Mouse (Mus musculus): ENCODE measurements around the gene Gm5485.

Gene Gm5485

DNA sequence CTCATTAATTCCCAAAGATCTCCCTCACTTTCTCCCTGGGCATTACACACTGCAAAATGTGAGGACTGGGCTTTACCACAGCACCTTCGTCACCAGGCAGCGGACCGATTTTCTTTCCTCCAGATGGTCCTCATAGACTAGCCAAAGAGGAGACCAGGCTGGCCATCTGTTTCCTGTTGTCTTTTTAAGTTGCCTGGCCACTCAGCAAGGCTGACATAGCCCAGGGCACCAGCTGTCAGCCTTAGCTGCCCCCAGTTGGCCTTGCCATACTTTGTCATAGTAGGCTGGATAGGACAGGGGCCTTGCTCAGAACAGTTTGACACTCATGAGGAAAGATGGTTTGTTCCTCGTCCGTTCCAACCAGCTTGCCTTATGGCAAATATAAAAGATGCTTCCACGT is 39.8 kb downstream of the Gm5485 start:
- peak; percentile 51 for DNase-seq (ENCODE audit: low spot score)

DNA sequence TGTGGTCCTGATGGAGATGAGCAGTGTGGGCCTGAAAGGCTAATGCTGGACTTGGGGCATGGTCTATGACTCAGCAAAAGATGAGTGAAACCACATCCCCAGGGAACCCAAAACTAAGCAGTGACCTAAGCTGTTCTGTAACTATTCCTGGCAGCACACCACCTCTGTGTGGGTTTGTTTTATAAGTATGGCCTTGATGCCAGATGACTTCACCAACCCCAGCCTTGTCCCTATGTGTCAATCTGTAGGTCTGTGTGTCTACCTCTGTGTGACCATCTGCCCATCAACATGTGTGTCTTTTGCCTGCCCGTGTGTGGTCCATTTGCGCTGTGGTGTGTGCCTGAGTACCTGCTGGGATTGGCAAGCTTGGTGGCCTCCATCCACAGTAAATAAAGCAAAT is 44.1 kb downstream of the Gm5485 start:
- no peak for DNase-seq (ENCODE audit: low spot score)

DNA sequence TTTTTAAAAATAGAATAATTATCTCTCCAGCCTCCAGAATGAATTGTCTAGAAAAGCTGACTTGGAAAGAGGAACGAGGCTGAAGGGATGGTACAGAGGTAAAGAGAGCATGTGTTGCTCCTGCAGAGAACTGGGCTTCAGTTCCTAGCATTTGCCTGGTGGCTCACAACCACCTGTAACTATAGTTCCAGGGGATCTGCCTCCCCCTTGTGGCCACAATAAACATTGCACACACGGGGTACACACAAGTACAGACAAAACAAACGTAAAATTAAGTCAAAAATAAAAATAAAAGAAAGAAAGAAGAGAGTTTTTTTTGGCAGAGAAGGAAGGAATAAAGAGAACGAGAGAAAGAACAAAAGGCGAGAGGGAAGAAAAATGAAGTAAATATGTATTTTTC is 45.4 kb downstream of the Gm5485 start:
- no peak for DNase-seq (ENCODE audit: low spot score)

DNA sequence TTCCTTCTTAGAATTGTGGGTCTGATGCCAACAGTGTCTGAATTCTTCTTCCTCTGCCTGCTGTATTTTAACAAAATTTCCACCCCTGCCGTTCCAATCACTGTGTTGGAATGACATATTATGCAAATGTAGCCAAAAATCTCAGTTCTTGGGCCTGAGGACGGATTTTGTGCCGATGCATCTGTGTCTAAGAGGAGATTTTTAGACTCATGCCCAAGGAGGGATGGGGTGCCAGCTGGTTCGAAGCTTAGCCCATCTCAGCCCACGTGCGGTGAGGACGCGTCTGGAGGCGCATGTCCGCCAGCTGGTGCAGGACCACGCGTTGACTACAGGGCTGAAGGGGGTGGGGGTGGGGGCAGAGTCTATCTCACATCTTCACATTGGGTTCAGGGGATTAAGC is 51.3 kb downstream of the Gm5485 start:
- DNase-seq (ENCODE audit: low spot score): no peak

DNA sequence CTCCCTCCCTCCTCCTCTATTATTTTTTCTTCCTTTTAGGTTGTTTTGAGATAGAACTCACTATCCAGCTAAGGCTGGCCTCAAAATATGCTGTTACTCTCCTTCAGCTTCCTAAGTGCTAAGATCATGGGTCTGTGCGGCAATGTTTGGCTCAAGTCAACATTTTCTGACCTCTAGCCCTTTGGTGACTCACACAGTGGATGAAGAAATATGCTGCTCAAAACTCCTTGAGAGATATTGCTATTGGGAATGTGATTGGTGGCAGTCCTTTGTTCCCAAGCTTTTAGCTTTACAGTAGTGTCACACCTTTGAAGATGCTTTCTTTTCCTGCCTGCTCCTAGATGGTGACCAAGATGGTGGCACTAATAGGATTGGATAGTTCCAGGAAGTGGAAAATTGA is 55.8 kb downstream of the Gm5485 start:
- DNase-seq (ENCODE audit: low spot score): no peak

DNA sequence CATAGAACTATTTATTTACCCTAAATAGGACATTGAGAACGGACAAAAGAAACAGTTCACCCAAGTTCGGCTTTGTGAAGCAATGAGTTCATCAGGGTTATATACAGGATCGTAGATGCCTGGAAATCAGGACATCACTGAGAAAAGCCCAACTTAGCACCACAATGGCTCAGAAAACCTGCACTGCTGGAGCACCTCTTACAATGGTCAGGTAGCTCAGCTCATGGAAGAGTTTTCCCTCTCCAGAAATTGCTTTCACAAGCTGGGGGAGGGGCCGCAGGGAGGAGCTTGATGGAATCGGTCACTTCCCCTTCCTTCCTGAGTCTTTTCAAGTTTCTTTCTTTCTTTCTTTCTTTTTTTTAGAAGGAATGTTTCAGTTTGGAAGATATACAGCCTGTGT is 56.5 kb downstream of the Gm5485 start:
- DNase-seq (ENCODE audit: low spot score): no peak

Data from embryo, embryonic 10.5 days (tissue).